Mouse (Mus musculus) ES-CJ7 (cell line): Measurements from ENCODE around the gene Sdk2.

Experiments
- DNase-seq: peaks from one replicate; pipeline ENCODE4 v3.0.0; 2011; ENCODE audit warnings: low read depth, low spot score

Gene Sdk2

GRCm38 (mm10) chr11:114046927-114047326, 19.9 kb downstream of the Sdk2 start:
- peak; percentile 51 for DNase-seq

- DNase-seq: no peak
Measured at GRCm38 (mm10) chr11:114044373-114044772, 22.5 kb downstream of the Sdk2 start.

GRCm38 (mm10) chr11:114043530-114043929, 23.3 kb downstream of the Sdk2 start:
- no peak for DNase-seq

- DNase-seq: no peak
Measured at GRCm38 (mm10) chr11:114040391-114041035, 26.3 kb downstream of the Sdk2 start.

- DNase-seq: no peak
Measured at GRCm38 (mm10) chr11:114038036-114038435, 28.8 kb downstream of the Sdk2 start.

- no peak for DNase-seq
Measured at GRCm38 (mm10) chr11:114031491-114031890, 35.4 kb downstream of the Sdk2 start.

GRCm38 (mm10) chr11:114030214-114030613, 36.6 kb downstream of the Sdk2 start:
- no peak for DNase-seq

GRCm38 (mm10) chr11:114028512-114028911, 38.3 kb downstream of the Sdk2 start:
- DNase-seq: no peak

- peak; percentile 8 for DNase-seq
Measured at GRCm38 (mm10) chr11:114028021-114028420, 38.8 kb downstream of the Sdk2 start.

- no peak for DNase-seq
Measured at GRCm38 (mm10) chr11:114025056-114025455, 41.8 kb downstream of the Sdk2 start.

GRCm38 (mm10) chr11:114023965-114024364, 42.9 kb downstream of the Sdk2 start:
- no peak for DNase-seq

GRCm38 (mm10) chr11:114022166-114022565, 44.7 kb downstream of the Sdk2 start:
- DNase-seq: no peak

- DNase-seq: no peak
Measured at GRCm38 (mm10) chr11:114019087-114019486, 47.8 kb downstream of the Sdk2 start.

- no peak for DNase-seq
Measured at GRCm38 (mm10) chr11:114016889-114017392, 49.9 kb downstream of the Sdk2 start.

- no peak for DNase-seq
Measured at GRCm38 (mm10) chr11:114016108-114016888, 50.5 kb downstream of the Sdk2 start.

- DNase-seq: no peak
Measured at GRCm38 (mm10) chr11:114011523-114011922, 55.3 kb downstream of the Sdk2 start.

GRCm38 (mm10) chr11:114005879-114006278, 61.0 kb downstream of the Sdk2 start:
- no peak for DNase-seq

GRCm38 (mm10) chr11:114004651-114005050, 62.2 kb downstream of the Sdk2 start:
- no peak for DNase-seq

- no peak for DNase-seq
Measured at GRCm38 (mm10) chr11:114003195-114003594, 63.7 kb downstream of the Sdk2 start.

GRCm38 (mm10) chr11:114000051-114000450, 66.8 kb downstream of the Sdk2 start:
- DNase-seq: no peak

- DNase-seq: no peak
Measured at GRCm38 (mm10) chr11:113998702-113999101, 68.1 kb downstream of the Sdk2 start.

GRCm38 (mm10) chr11:113993921-113994320, 72.9 kb downstream of the Sdk2 start:
- no peak for DNase-seq

GRCm38 (mm10) chr11:113992894-113993293, 74.0 kb downstream of the Sdk2 start:
- no peak for DNase-seq
